Mouse (Mus musculus) testis, postnatal 14 days (tissue): Measurements from ENCODE around the gene Orai1.
A peak's percentile ranks its signal among the peaks of the same experiment; 100 is the strongest.

Source experiments
- DNase-seq: peaks from one replicate; pipeline ENCODE4 v3.0.0; 2021; ENCODE audit warnings: low spot score

Orai1 gene

GRCm38 (mm10) chr5:123068115-123068514 lies 53.2 kb downstream of the Orai1 start, which contains the start of gene Tmem120b:
Gene Tmem120b, plus strand, starts transcription at chr5:123068415.
- DNase-seq, result no peak

DNA sequence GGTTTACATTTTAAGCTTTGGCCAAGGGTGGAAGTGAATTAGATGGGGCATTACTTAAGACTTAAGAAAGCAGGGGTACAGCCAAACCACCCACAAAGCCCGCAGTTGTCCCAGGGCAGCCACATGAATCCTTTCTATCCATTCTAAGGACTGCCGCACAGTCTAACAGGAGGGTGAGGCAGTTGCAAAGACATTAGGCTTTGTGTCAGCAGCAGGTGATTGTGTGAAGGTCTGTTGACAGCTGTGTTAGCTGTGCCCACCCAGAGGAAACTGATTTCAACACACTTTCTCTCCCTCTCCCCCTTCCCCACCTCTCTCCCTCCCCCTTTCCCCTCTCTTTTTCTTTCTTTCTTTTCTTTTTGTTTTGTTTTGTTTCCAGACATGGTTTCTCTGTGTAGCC lies 53.8 kb downstream of the Orai1 start:
- DNase-seq, result no peak

GRCm38 (mm10) chr5:123075576-123076418 lies 60.9 kb downstream of the Orai1 start:
- peak; percentile 89 for DNase-seq

- DNase-seq, result no peak
Measured at GRCm38 (mm10) chr5:123076419-123077281, 61.8 kb downstream of the Orai1 start.

DNA sequence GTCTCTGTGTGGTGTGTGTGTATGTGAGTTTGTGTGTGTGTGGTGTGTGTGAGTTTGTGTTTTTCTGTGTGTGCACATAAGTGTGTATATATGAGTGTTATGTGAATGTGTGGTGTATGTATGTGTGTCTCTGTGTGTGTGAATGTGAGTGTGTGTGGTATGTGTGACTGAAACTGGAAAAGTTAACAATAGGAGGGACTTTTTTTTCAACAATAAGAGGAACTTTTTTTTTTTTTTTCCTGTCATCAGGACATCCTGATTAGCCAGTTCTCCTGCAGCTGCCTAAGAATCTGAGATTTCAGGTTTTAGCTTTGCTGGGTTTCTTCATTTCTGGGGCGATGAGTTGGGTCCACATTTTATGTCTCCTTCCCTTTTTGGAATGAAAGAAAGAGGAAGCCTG lies 64.7 kb downstream of the Orai1 start:
- DNase-seq, result no peak

DNA sequence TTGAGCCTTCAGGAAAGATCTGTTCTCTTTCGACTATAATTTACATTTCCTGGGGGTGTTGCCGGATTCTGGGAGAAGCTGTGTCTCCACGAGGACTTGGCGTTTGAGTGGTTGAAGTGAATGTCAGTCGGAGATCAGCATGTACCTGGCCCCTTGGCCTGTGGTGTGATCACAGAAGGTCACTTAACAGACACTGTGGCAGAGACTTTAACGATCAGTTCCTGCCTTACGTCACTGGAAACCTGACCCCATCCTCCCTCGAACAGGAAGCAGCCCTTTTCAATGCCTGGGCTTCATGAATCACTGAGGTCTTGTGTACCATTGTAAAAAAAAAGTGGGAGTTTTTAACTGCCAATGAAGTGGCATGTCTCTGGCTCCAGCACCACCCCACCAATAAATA lies 65.2 kb downstream of the Orai1 start:
- DNase-seq, result no peak
